Mouse (Mus musculus): ENCODE results near the gene Dennd4a. TPM values are rescaled to one million over a fixed set of nuclear protein-coding genes. Genes with fewer than 3 reads are reported as not detected.

Dennd4a gene
- 10 to 100 TPM; 44.1 to 45.8 TPM for total RNA-seq (2021)
- long read RNA-seq, partial matches to known transcripts: 1 of 1 reads
- long read RNA-seq, other reads (novel, unspliced or antisense): 0 of 1 reads

DNA sequence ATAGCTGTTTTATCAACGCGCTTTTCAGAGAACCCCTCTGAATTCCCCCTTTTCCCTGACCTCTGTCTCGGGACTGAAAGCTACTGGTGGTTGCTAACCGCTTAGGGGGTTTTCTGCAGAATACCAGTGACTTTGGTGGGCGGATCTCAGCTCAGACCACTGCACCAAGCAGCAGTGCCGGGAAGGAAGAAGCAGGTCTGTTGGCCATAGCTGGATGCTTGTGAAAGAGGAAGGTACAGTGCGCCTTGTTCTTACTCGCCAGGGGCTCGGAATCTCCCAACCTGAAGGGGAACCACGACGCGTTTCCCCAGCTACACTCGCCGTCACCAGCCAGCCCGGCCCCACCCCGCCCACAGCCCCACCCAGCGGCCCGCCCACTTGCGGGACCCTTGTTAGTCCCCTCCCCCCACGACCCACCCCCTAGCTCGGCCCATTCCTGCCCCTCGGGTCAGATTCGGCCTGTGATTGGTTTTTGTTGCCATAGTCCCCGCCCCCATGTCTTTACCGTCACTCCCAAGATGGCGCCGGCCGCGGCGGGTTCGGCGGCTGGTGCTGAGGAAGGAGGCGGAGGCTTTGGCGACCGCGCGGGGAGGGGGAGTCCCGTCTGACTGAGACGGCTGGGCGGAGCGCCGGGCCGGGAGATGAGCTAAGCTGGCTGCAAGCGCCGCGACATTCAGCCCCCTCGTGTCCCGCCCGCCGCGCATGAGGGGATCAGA is at the start of gene Dennd4a:
Gene Dennd4a (plus strand): TSS at position 519 of the 716 bp plus-strand sequence.
- peak; percentile 97 to 99 for DNase-seq (ENCODE audit: low spot score in 2 of 2)

- no peak for DNase-seq (ENCODE audit: low spot score in 2 of 2)
Measured at GRCm38 (mm10) chr9:64764824-64765223, 46.3 kb upstream of the Dennd4a start.

- no peak for DNase-seq (ENCODE audit: low spot score in 2 of 2)
Measured at GRCm38 (mm10) chr9:64766136-64766535, 45.0 kb upstream of the Dennd4a start.

- DNase-seq (ENCODE audit: low spot score in 2 of 2): no peak
Measured at GRCm38 (mm10) chr9:64767796-64768195, 43.3 kb upstream of the Dennd4a start.

DNA sequence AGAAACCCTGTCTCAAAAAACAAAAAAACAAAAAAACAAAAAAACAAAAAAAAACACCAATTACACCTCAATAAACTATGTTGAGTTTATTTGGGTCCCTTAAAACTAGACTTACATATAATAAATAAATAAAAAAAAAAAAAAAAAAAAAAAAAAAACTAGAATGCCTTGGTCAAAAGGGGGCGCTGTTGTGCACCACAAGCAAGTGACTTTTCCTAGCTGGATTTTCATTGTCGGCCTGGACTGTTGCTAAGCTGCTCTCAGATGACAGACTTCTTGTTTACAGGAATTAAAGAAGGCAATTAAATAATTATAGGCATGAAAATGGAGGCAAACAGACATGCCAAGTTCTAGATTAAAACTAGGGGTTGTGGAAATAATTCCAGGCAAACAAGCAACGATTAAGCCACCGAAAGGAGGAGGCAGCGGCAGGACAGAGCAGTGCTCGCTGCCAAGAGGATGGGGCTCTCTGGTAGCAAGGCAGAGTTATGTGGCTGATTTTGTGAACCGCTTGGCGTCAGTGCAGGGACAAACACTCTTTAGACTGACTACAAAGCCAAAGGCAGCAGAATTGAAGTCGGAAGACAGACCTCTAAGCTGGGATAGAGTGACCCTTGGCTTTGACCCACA is 42.0 kb upstream of the Dennd4a start:
- peak; percentile 59 to 65 for DNase-seq (ENCODE audit: low spot score in 2 of 2)

GRCm38 (mm10) chr9:64769911-64770310 is 41.2 kb upstream of the Dennd4a start:
- no peak for DNase-seq (ENCODE audit: low spot score in 2 of 2)

- no peak for DNase-seq (ENCODE audit: low spot score in 2 of 2)
Measured at GRCm38 (mm10) chr9:64770411-64770849, 40.7 kb upstream of the Dennd4a start.

GRCm38 (mm10) chr9:64771236-64771635 is 39.9 kb upstream of the Dennd4a start:
- DNase-seq (ENCODE audit: low spot score in 2 of 2): peak; percentile 48 to 52

DNA sequence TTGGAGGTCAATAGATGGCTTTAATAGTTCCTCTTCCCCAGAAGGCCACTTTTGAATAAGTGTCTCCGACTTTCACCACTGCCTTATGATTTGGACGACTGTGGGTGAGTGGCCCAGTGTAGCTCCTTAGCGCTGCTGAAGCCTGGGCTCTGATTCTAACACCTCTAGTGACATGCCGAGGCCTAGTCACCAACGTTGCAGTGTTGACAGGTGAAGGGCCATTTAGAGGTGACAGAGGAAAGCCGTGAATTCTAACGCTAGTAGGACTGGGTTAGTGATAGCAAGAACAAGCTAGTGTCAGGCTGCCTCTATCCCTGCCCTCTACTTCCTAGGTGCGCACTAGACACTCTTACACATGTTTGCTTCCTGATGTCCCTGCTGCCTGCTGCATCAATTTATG is 37.9 kb upstream of the Dennd4a start:
- no peak for DNase-seq (ENCODE audit: low spot score in 2 of 2)

GRCm38 (mm10) chr9:64773936-64774335 is 37.2 kb upstream of the Dennd4a start:
- DNase-seq (ENCODE audit: low spot score in 2 of 2): no peak

GRCm38 (mm10) chr9:64774411-64774811 is 36.7 kb upstream of the Dennd4a start:
- DNase-seq (ENCODE audit: low spot score in 2 of 2): peak; percentile 36 to 43

DNA sequence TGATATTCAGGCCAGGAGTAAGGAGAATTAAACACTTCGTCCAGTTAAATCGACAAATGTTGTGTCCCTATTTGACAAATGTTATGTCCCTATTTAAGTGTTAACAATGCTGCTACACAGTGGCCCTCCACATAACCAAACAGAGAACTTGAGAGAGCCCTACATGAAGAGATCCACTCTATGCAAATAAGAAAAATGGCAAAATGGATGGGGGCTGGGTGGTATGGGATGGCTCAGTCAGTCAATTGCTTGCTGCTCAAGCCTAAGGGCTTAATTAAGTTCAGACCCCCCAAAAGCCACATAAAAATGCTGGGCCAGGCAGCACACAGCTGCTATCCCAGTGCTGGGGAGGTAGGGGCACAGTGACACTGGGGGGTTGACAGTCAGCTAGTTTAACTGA is 36.3 kb upstream of the Dennd4a start:
- no peak for DNase-seq (ENCODE audit: low spot score in 2 of 2)

- DNase-seq (ENCODE audit: low spot score in 2 of 2): no peak
Measured at GRCm38 (mm10) chr9:64775491-64775890, 35.6 kb upstream of the Dennd4a start.

DNA sequence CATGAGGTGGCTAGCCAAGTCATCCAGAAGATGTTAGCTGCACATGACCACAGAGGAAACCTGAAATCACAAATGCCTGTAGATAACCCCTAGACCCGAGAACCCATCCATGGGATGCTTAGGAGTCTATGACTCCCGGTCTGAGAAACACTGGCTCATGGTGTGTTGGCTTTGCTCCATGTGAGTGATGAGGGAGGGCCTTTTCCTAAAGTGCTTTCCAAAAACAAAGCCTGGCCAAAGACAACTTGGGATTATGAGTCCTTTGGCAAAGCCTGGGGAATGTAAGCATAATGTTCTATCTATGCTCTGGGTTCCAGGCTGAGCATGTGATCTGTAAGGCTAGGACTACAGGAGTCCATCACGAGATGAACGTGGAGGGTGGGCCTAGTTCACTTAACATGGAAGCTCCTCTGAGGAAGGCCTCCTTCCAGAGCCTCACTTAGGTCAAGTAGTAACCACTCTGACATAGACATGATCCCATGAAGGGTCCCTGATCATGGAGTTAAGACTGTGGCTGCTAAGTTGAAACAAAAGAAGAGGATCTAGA is 33.6 kb upstream of the Dennd4a start:
- DNase-seq (ENCODE audit: low spot score in 2 of 2): no peak

GRCm38 (mm10) chr9:64778151-64778550 is 33.0 kb upstream of the Dennd4a start:
- DNase-seq (ENCODE audit: low spot score in 2 of 2): no peak

- no peak for DNase-seq (ENCODE audit: low spot score in 2 of 2)
Measured at GRCm38 (mm10) chr9:64779628-64780027, 31.5 kb upstream of the Dennd4a start.

- no peak for DNase-seq (ENCODE audit: low spot score in 2 of 2)
Measured at GRCm38 (mm10) chr9:64783511-64783910, 27.6 kb upstream of the Dennd4a start.

GRCm38 (mm10) chr9:64784841-64785240 is 26.3 kb upstream of the Dennd4a start:
- peak; percentile 43 to 48 for DNase-seq (ENCODE audit: low spot score in 2 of 2)

DNA sequence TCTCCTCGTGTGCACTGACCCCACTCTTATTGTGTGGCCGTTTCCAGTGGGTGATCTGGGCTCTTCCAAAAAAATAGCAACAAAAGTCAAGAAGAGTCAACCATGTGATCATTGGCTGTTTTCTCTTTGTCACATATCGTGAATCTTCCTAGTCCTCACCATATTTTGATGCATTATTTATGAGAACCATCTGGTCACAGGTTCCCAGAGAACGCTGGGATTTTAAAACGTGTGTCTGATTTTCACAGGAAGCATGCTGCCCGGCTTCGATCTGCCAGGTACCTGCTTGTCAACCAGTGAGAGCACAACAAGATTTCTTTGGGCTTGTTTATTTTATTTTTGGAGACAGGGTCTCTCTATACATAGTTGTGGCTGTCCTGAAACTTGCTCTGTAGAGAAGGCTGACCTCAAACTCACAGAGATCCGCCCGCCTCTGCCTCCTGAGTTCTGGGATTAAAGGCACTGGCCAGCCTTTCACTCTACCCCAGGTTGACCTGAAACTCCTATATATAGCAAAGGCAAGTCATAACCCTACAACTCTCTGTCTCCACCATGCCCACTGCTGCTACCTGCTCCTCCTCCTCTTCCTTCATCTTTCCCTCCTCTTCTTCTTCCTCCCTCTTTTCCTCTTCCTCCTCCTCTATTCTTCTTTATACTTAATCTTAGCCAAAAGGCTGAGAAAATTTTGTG is 24.8 kb upstream of the Dennd4a start:
- no peak for DNase-seq (ENCODE audit: low spot score in 2 of 2)

GRCm38 (mm10) chr9:64788070-64788469 is 23.1 kb upstream of the Dennd4a start:
- no peak for DNase-seq (ENCODE audit: low spot score in 2 of 2)

GRCm38 (mm10) chr9:64789341-64789761 is 21.8 kb upstream of the Dennd4a start:
- no peak for DNase-seq (ENCODE audit: low spot score in 2 of 2)

Measured in layer of hippocampus, postnatal 10 days (tissue).